Comparison of ENCODE assay signal across 9 mouse cellular contexts in the genomic region with DNA sequence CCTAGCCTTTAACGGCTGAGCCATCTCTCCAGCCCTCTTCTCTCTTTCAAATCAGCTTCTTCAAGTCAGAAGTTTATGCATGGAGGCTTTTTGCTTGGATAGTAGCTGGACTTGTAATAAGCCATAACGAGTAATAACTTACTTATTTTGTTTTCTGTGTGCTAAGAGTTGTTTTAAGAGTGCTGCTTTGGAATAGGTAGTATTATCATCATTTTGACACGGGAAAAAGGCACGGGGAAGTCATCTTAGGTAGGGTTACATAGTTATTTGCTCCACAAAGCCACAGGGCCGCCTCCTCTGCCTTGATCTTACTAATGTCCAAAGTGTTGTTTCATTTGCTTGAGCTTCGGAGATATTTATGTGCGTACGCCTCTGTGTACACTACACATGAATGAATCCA. TPM values are rescaled to one million over a fixed set of nuclear protein-coding genes. Genes with fewer than 3 reads are reported as not detected.
DNase-seq lines count a peak whose midpoint lies in the region; ATAC-seq and TF ChIP-seq lines count a peak whose summit lies in the region.
"Had no signal": no experiment of that assay in that cellular context is flagged by ENCODE, and none has a peak within 500 bp of the region (broad histone marks: within the 10 kb centered on the region; RNA-seq: fewer than 3 reads in every experiment).

No protein-coding gene starts in this region.

- TF ChIP-seq POLR2A in myocyte (IDR thresholded peaks at IDR 0.05; ENCODE audit: insufficient read length, low read depth) = no peak

- H3K79me2 ChIP-seq in myocyte (ENCODE audit: control insufficient read depth, insufficient read depth) = peaks cover 58% of the 10 kb centered on the region

- H3ac ChIP-seq in myocyte (ENCODE audit: control insufficient read depth, insufficient read length) = peak overlapping the region; percentile 99

- no peaks in the 10 kb centered on the region for H3K9me3 ChIP-seq in kidney, postnatal 0 days (replicated peaks; ENCODE audit: low read length)
- no peaks in the 10 kb centered on the region for H3K9me3 ChIP-seq in intestine, embryonic 14.5 days (ENCODE audit: control insufficient read depth, low read length)

- H3K4me3 ChIP-seq in kidney, postnatal 0 days (replicated peaks; ENCODE audit: low read depth, low read length) = peak overlapping the region; percentile 98
- peak overlapping the region; percentile 88 for H3K4me3 ChIP-seq in intestine, embryonic 14.5 days (ENCODE audit: low read depth, low read length)
- peak overlapping the region; percentile 59 for H3K4me3 ChIP-seq in myocyte

- peak overlapping the region; percentile 95 for H3K9ac ChIP-seq in kidney, postnatal 0 days (ENCODE audit: low read depth, low read length)
- peak overlapping the region; percentile 92 for H3K9ac ChIP-seq in intestine, embryonic 14.5 days (ENCODE audit: low read length)

- no peak for TF ChIP-seq CTCF in kidney, postnatal 0 days (IDR thresholded peaks at IDR 0.05; ENCODE audit: low read depth)

- H3K36me3 ChIP-seq in kidney, postnatal 0 days (ENCODE audit: insufficient read depth, low read length) = no peaks in the 10 kb centered on the region
- H3K36me3 ChIP-seq in intestine, embryonic 14.5 days (ENCODE audit: control insufficient read depth, insufficient read depth, low read length) = no peaks in the 10 kb centered on the region
- peaks cover 4% of the 10 kb centered on the region for H3K36me3 ChIP-seq in myocyte (ENCODE audit: control insufficient read depth, insufficient read depth)

- 20% methylated on average over 8 of the region's 8 CpGs for WGBS in kidney, postnatal 0 days
- 44% methylated on average over 8 of the region's 8 CpGs for WGBS in intestine, embryonic 14.5 days

- H3K27ac ChIP-seq in kidney, postnatal 0 days = no peak overlapping the region
- peak overlapping the region; percentile 80; the same call in 1 of the 2 replicates for H3K27ac ChIP-seq in intestine, embryonic 14.5 days (ENCODE audit: low read depth)

- peaks cover 12% of the 10 kb centered on the region; the same call in 1 of the 2 replicates for H3K4me1 ChIP-seq in kidney, postnatal 0 days (replicated peaks; ENCODE audit: insufficient read depth, low read length)
- 0 out of 2 replicates have a peak, but pooled peaks cover 7% of the 10 kb centered on the region for H3K4me1 ChIP-seq in intestine, embryonic 14.5 days (replicated peaks; ENCODE audit: control insufficient read depth, insufficient read depth, low read length)

- H3K4me2 ChIP-seq in kidney, postnatal 0 days (ENCODE audit: low read length) = peak overlapping the region; percentile 80
- peak overlapping the region; percentile 67 for H3K4me2 ChIP-seq in intestine, embryonic 14.5 days (ENCODE audit: low read length)
- H3K4me2 ChIP-seq in myocyte (ENCODE audit: low read depth) = peak overlapping the region; percentile 86

- peak; percentile 16 for DNase-seq in kidney, postnatal 0 days (ENCODE audit: low spot score)
- no peak for DNase-seq in kidney, adult 8-10 months
- peak; percentile 22 for DNase-seq in c-Kit-positive CD71-positive TER-119-positive erythroid progenitor cells, embryonic 14.5 days (ENCODE audit: low spot score)
- DNase-seq in intestine, embryonic 14.5 days (ENCODE audit: low spot score) = no peak
- no peak for DNase-seq in adrenal gland, postnatal 25 days
- DNase-seq in adrenal gland, adult 18-20 months (ENCODE audit: low spot score in 2 of 2) = no peak
- DNase-seq: thymus, postnatal 4 days had no signal

- no peak for ATAC-seq in kidney, postnatal 0 days (replicated peaks; ENCODE audit: low FRiP score, low read depth)
- no peak for ATAC-seq in intestine, embryonic 14.5 days (replicated peaks; ENCODE audit: low FRiP score, low TSS enrichment, low read depth)
- no peak for ATAC-seq in erythroid progenitor cell, adult 5-6 weeks (replicated peaks; ENCODE audit: low FRiP score, poor library complexity, severe bottlenecking)

- no peaks in the 10 kb centered on the region for H3K27me3 ChIP-seq in kidney, postnatal 0 days (ENCODE audit: insufficient read depth, low read length)
- no peaks in the 10 kb centered on the region for H3K27me3 ChIP-seq in intestine, embryonic 14.5 days (replicated peaks; ENCODE audit: control insufficient read depth, insufficient read depth, low read length)
- H3K27me3 ChIP-seq in myocyte (ENCODE audit: control insufficient read depth, insufficient read depth, insufficient read length) = no peaks in the 10 kb centered on the region

TF ChIP-seq in myocyte, 11 proteins besides CTCF, POLR2A, EP300 and RAD21:
- TF ChIP-seq SRF (IDR thresholded peaks at IDR 0.05; ENCODE audit: control insufficient read depth, insufficient read length, low read depth) = no peak

RNA-seq across cellular contexts. Expression of gene Katnbl1, which starts 1.1 kb away (rescaled TPM):
- 33.8 and 35.2 TPM in 2 replicates for polyA plus RNA-seq in kidney, postnatal 0 days (2015; fragmentation: Nextera tagmentation; extraction: Ambion mirVana)
- 41.3 and 44.9 TPM in 2 replicates for polyA plus RNA-seq in intestine, embryonic 14.5 days (2014; fragmentation: Nextera tagmentation; extraction: Ambion mirVana)
- polyA plus RNA-seq in myocyte (2012; fragmentation: generic; extraction: Trizol) = 9.0 TPM
- 10.8 and 12.0 TPM in 2 replicates for total RNA-seq in adrenal gland, postnatal 25 days (2021)
- total RNA-seq in adrenal gland, adult 18-20 months (2021) = 10 to 100 TPM; 10.0 to 11.3 TPM
- 21.3 and 29.3 TPM in 2 replicates for total RNA-seq in erythroid progenitor cell, adult 5-6 weeks (2015; ENCODE audit: low replicate concordance)
- total RNA-seq in erythroid progenitor cell, adult 5-6 weeks (2017; ENCODE audit: low replicate concordance) = 20.7 and 21.3 TPM in 2 replicates

RNA-seq across cellular contexts. Expression of gene Emc4, which starts 12.3 kb away (rescaled TPM):
- 127 and 141 TPM in 2 replicates for polyA plus RNA-seq in kidney, postnatal 0 days (2015; fragmentation: Nextera tagmentation; extraction: Ambion mirVana)
- polyA plus RNA-seq in intestine, embryonic 14.5 days (2014; fragmentation: Nextera tagmentation; extraction: Ambion mirVana) = 96.7 and 105 TPM in 2 replicates
- 184 TPM for polyA plus RNA-seq in myocyte (2012; fragmentation: generic; extraction: Trizol)
- total RNA-seq in adrenal gland, postnatal 25 days (2021) = 89.3 and 92.2 TPM in 2 replicates
- total RNA-seq in adrenal gland, adult 18-20 months (2021) = 10 to 100 TPM; 95.1 to 98.0 TPM
- total RNA-seq in erythroid progenitor cell, adult 5-6 weeks (2015; ENCODE audit: low replicate concordance) = 23.5 and 30.3 TPM in 2 replicates
- total RNA-seq in erythroid progenitor cell, adult 5-6 weeks (2017; ENCODE audit: low replicate concordance) = 9.9 and 11.3 TPM in 2 replicates

Comparison
In these comparisons a context has a peak if more than half of its experiments do, and no peak if none do; other contexts are left out.
1. DNase-seq: peak in kidney, postnatal 0 days (single experiment) and c-Kit-positive CD71-positive TER-119-positive erythroid progenitor cells, embryonic 14.5 days (single experiment); none in kidney, adult 8-10 months (0 of 2), intestine, embryonic 14.5 days (single experiment), adrenal gland, postnatal 25 days (single experiment) and adrenal gland, adult 18-20 months (0 of 2).
2. Peak in every context shown above with its lines, with median percentiles within 50 percentile points of each other: H3K4me2 ChIP-seq and H3K4me3 ChIP-seq.